Mouse (Mus musculus) midbrain, embryonic 11.5 days (tissue): ENCODE results near the gene Fut1. TPM values are rescaled to one million over a fixed set of nuclear protein-coding genes. Genes with fewer than 3 reads are reported as not detected.
A peak's percentile ranks its signal among the peaks of the same experiment; 100 is the strongest.
"Not testable (repeated sequence)": the region's sequence is repeated elsewhere in the genome, so short reads cannot be mapped to it uniquely, and the experiment has no call there.

Source experiments
- ATAC-seq: fragments of 200-750 bp; cut with Nextera tagmentation; 2 replicates; pipeline ENCODE4 v1.8.0; 2017; ENCODE audit warnings: moderate TSS enrichment, moderate library complexity; ENCODE audit not compliant: low FRiP score
- DNase-seq: peaks from one replicate; pipeline ENCODE4 v3.0.0; 2015; ENCODE audit warnings: low spot score; ENCODE audit errors: missing footprints
- H3K27ac ChIP-seq: fragments of 300-500 bp; sonication (generic); 2 replicates; pipeline ENCODE4 v1.5.1; 2014; ENCODE audit warnings: low read depth, low read length
- H3K27me3 ChIP-seq: fragments of 300-500 bp; sonication (generic); 2 replicates; pipeline ENCODE4 v1.6.1; 2014; ENCODE audit warnings: mild to moderate bottlenecking, low read length, moderate library complexity, mixed read lengths; ENCODE audit not compliant: control insufficient read depth, insufficient read depth
- H3K36me3 ChIP-seq: fragments of 300-500 bp; sonication (generic); 2 replicates; pipeline ENCODE4 v1.6.1; 2014; ENCODE audit warnings: mild to moderate bottlenecking, low read length, moderate library complexity, mixed read lengths; ENCODE audit not compliant: control insufficient read depth, insufficient read depth
- H3K4me1 ChIP-seq: fragments of 300-500 bp; sonication (generic); 2 replicates; pipeline ENCODE4 v1.6.1; 2014; ENCODE audit warnings: low read length; ENCODE audit not compliant: control insufficient read depth, insufficient read depth
- H3K4me2 ChIP-seq: fragments of 300-500 bp; sonication (generic); 2 replicates; pipeline ENCODE4 v1.6.1; 2014; ENCODE audit warnings: mild to moderate bottlenecking, moderate library complexity
- H3K4me3 ChIP-seq: fragments of 300-500 bp; sonication (generic); 2 replicates; pipeline ENCODE4 v1.5.1; 2014; ENCODE audit warnings: low read depth, low read length
- H3K9ac ChIP-seq: fragments of 300-500 bp; sonication (generic); 2 replicates; pipeline ENCODE4 v1.6.1; 2014; ENCODE audit warnings: low read length
- H3K9me3 ChIP-seq: fragments of 300-500 bp; sonication (generic); 2 replicates; pipeline ENCODE4 v1.6.1; 2016; ENCODE audit warnings: low read length; ENCODE audit not compliant: control insufficient read depth
- WGBS: fragments of 180-500 bp; shearing (Covaris S2); extraction: QIAGEN DNeasy Blood & Tissue Kit; methylation state at CpG from one replicate; pipeline ENCODE4 v1.1.7; 2014; 5-methylcytosine and 5-hydroxymethylcytosine counted together
- polyA plus RNA-seq: library from polyadenylated mRNA; unstranded; fragments of >200 nt; fragmentation: Nextera tagmentation; extraction: Ambion mirVana; gene quantifications from 2 replicates; pipeline ENCODE4 v1.2.1, GENCODE M21; 2014

Gene Fut1
- polyA plus RNA-seq, 1 experiment from 2014 or later, result not detected

DNA sequence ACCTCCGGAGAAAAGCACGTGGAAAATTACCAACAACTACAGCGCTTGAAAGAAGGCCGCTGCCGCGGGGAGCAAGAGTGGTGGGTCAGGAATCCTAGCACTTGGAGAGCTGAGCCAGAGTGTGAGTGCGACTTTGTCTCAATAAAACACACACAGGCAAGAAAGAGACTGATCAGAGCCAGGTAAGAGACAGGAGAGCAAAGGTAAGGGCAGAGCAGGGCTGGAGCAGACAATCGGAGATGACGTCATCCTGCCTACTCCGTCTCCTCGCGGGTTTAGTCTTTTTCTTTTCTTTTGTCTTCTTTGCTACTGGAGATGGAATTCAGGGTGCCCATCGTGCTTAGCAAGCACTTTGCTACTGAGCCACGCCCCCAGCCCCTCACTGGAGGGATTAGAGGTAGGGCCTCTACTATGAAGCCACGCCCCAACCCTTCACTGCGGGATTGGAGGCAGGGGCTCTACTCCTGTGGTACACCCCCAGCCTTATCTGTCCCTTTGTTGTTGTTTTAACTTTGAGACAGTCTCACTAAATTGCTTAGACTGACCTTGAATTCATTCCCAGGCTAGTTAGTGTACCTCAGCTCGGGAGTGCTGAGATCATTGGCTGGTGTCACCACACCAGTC, 37.4 kb downstream of the Fut1 start:
- Histone ChIP-seq H3K27ac (no peak overlapping the region), H3K9ac (no peak overlapping the region; the same call in 1 of the 2 replicates), H3K4me3 (no peak overlapping the region), H3K9me3 (no peaks in the 10 kb centered on the region), H3K4me2 (peak overlapping the region; percentile 24), H3K4me1 (0 out of 2 replicates have a peak, but pooled peaks cover 2% of the 10 kb centered on the region), H3K36me3 (no peaks in the 10 kb centered on the region), H3K27me3 (no peaks in the 10 kb centered on the region)
- ATAC-seq, result no peak
- WGBS, result 31% methylated on average over 17 of the region's 17 CpGs
- DNase-seq, result no peak

DNA sequence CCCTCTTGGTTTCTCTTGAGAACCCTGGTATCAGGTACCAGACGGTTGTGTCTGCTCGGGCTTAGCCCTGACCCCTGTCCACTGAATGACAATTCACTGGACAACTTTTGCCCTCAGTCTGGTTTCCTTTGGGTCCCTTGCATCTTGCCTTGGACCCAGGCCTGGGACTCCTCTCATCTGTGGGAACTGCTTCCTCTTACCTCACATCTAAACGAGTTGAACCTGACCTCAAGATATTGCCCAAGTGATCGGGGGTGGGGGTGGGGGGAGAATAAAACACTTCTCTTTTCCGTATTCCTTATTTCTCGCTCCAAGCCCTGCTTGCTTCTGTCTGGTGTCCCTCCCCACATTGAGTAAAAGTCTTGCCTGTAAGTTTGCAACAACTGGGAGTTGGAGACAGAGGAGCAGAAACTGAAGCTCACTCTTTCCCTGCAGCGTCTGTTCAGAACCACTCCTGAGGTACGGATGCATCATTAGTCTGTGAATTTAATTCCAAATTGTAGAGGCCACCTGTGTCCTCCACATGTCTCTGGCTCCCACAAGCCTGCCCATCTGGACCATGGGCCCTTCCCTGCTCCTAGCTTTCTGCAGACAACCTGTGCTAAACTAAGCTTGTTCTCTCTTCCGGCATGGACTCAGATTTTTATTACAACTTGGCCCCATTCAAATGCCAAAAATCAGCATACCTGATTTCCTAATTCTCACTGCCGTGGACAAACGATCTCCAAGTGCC, 43.8 kb downstream of the Fut1 start:
- H3K4me1 ChIP-seq, result no peaks in the 10 kb centered on the region
- no peak for DNase-seq
- H3K9me3 ChIP-seq, result no peaks in the 10 kb centered on the region
- no peaks in the 10 kb centered on the region for H3K36me3 ChIP-seq
- H3K27me3 ChIP-seq, result no peaks in the 10 kb centered on the region
- H3K4me3 ChIP-seq, result no peak overlapping the region
- H3K4me2 ChIP-seq, result no peak overlapping the region
- WGBS, result 86% methylated on average over 11 of the region's 11 CpGs
- H3K9ac ChIP-seq, result no peak overlapping the region
- no peak overlapping the region for H3K27ac ChIP-seq
- no peak for ATAC-seq

DNA sequence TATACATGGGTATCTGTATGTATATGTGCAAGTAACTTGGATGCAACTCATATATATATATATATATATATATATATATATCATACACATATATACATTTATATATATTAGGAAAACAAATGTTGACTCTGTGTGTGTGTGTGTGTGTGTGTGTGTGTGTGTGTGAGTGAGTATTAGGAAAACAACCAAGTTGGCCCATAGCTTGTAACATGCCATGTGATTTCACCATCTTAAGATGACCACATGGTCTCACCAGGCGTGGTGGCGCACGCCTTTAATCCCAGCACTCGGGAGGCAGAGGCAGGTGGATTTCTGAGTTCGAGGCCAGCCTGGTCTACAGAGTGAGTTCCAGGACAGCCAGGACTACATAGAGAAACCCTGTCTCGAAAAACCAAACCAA, 44.6 kb downstream of the Fut1 start:
- H3K9ac ChIP-seq, H3K27ac ChIP-seq, H3K27me3 ChIP-seq, H3K4me1 ChIP-seq, ATAC-seq, H3K36me3 ChIP-seq, DNase-seq, H3K4me3 ChIP-seq, H3K9me3 ChIP-seq, H3K4me2 ChIP-seq: not testable (repeated sequence)
- 87% methylated on average over 6 of the region's 6 CpGs for WGBS

DNA sequence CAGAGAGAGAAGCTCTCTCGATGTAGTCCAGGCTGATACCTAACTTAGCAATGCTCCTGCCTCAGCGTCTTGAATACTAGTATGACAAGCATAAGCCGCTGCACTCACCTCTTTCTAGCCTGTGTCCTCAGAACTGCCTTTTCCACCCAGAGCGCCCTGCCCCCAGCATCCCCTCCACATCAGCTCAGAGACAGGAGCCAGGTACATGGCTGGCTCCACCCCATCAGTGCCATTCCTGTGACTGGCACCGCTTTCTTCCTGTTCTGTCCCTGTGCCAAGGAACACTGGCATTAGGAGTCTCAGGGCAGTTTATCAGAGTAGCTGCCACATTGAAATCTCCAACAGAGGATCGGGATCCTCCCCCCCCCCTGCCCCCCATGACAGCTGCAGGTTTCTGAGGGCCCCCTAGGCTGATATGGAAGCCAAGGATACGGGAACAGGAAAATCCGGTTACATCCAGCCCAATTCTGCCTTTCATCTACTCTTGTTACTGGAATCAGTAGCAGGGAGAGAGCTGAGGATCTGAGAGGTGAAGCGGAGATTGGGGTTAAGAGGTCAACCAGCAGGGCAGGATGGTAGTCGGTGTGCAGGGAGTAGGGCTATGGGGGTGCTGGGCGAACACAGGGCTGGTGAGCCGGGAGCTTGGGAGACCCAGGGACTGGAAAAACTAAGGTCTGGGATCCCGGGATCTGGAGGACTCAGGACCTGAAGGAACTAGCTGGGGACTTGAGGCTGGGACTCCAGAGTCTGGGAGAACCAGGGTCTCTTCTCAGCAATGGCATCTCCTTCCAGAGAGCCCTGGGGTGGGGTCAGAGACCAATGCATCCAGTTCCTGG, 48.4 kb downstream of the Fut1 start:
- H3K27ac ChIP-seq, result no peak overlapping the region
- no peak for ATAC-seq

DNA sequence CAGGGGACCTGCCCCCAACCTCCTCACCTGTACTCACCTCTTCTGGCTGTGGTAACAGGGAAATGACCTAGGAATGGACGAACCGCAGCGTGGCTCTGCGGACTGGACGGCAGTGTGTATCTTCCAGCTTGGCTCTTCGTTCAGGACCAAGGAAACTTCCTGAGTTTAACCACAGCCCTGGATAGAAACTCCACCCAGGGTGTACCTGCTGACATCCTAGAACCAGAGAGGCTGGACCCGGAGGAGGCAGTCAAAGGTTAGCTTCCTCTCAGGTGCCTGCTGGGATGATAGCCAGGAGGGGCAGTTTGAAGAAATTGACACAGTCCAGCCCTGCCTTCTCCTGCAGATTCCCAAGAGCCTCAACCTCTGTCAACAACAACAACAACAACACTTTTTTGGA, 49.1 kb downstream of the Fut1 start, which contains the start of gene Fut2:
Gene Fut2, minus strand, starts transcription at position 234 of the 400 bp plus-strand sequence.
- WGBS, result 89% methylated on average over 7 of the region's 7 CpGs
- H3K27ac ChIP-seq, result no peak within 1 kb of the TSS

More for the DNA sequence above, 48.4 kb downstream of the Fut1 start:
- Histone ChIP-seq H3K4me3 (no peak overlapping the region), H3K4me1 (no peaks in the 10 kb centered on the region), H3K4me2 (no peak overlapping the region), H3K27me3 (no peaks in the 10 kb centered on the region), H3K36me3 (no peaks in the 10 kb centered on the region), H3K9me3 (no peaks in the 10 kb centered on the region), H3K9ac (no peak overlapping the region)
- DNase-seq, result no peak
- WGBS, result 60% methylated on average over 13 of the region's 13 CpGs

DNA sequence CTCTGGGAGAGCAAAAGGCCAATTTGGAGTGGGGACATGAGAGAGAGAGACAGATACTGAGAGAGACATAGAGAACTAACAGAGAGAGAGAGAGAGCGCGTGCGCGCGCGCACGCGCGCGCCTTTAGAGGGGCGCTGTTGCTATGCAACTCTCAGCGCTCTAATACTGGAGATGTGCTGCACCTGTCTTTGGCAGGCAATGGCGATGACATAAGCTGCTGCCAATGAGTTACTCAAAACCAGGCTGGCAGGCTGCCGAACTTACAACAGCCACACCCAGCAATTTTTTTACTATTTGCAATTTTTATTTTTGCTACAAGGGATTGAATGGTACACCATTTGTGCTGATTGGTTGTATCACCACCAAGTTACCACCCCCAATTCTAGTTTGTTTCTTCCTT, 50.7 kb downstream of the Fut1 start:
- Histone ChIP-seq H3K36me3 (no peaks in the 10 kb centered on the region), H3K27ac (no peak overlapping the region), H3K4me3 (no peak overlapping the region), H3K27me3 (no peaks in the 10 kb centered on the region), H3K4me1 (no peaks in the 10 kb centered on the region), H3K4me2 (no peak overlapping the region), H3K9me3 (no peaks in the 10 kb centered on the region), H3K9ac (no peak overlapping the region)
- DNase-seq, result no peak
- no peak for ATAC-seq
- WGBS, result 77% methylated on average over 14 of the region's 14 CpGs

More for the DNA sequence above, 49.1 kb downstream of the Fut1 start, which contains the start of gene Fut2:
- H3K9me3 ChIP-seq, result no peaks in the 10 kb centered on the region
- H3K27me3 ChIP-seq, result no peaks in the 10 kb centered on the region
- no peaks in the 10 kb centered on the region for H3K36me3 ChIP-seq
- no peaks in the 10 kb centered on the region for H3K4me1 ChIP-seq
- ATAC-seq, result no peak
- H3K4me3 ChIP-seq, result no peak within 1 kb of the TSS
- no peak within 1 kb of the TSS for H3K4me2 ChIP-seq
- no peak for DNase-seq
- no peak within 1 kb of the TSS for H3K9ac ChIP-seq

DNA sequence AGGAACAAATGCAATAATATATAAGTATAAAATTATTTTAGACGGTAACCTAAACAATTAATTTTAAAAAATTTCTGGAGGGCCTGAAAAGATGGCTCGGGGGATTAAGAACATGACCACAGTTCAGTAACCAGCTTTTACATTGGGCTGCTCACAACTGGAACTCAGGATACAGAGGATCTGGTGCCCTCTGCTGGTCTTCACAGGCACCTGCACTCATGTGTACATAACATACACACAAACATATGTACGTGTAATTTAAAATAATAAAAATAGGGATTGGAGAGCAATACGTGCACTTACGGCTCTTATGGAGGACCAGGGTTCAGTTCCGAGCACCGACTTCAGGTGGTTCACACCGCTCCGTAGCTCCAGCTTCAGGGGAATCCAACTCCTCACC, 51.8 kb downstream of the Fut1 start:
- Histone ChIP-seq H3K27ac (no peak overlapping the region), H3K27me3 (no peaks in the 10 kb centered on the region), H3K9ac (no peak overlapping the region), H3K4me3 (no peak overlapping the region), H3K4me2 (no peak overlapping the region), H3K4me1 (no peaks in the 10 kb centered on the region), H3K36me3 (no peaks in the 10 kb centered on the region), H3K9me3 (no peaks in the 10 kb centered on the region)
- DNase-seq, result no peak
- 94% methylated on average over 9 of the region's 9 CpGs for WGBS
- no peak for ATAC-seq
